Mouse (Mus musculus): ENCODE results near the gene Itgb6.

Gene Itgb6

DNA sequence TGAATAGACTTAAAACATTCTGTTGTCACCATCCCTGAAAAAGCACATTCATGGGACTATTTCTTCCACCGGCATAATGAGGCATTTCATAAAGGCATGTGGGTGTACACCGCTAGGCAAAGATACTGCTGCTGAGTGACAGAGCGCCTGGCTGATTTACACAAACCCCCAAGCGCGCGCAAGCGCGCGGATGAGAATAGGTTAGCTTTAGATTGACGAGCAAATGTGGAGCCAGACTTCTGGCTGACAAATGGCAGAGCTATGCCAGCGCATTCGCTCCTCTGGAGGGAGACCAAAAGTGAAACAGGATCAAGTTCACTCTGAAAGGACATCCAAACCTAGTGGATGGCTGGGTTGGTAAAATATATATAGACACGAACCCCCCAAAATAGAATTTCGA, at the start of gene Itgb6:
Itgb6 (minus strand) TSS at position 130 of the 400 bp plus-strand sequence.
- DNase-seq (ENCODE audit: low spot score): peak; percentile 45

DNA sequence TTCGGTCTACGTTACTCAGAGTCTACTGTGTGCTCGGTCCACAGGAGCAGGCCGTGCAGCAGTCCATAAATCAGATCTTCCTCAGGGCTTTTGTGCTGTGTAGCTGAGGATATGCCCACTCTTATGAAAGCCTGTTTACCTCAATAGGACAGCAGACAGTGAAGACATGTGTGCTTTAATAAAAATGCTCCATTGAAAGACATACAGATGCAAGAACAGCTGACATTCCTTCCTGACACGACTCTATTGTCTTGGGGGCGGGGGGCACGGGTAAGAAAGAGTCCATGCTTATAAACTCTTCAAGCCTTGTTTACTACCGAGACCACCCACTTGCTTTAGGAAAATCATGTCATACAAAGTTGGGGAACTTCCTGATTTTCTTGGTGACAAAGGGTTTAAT, 44.0 kb upstream of the Itgb6 start:
- no peak for DNase-seq (ENCODE audit: low spot score)

GRCm38 (mm10) chr2:60756218-60756617, 33.8 kb upstream of the Itgb6 start:
- no peak for DNase-seq (ENCODE audit: low spot score)

DNA sequence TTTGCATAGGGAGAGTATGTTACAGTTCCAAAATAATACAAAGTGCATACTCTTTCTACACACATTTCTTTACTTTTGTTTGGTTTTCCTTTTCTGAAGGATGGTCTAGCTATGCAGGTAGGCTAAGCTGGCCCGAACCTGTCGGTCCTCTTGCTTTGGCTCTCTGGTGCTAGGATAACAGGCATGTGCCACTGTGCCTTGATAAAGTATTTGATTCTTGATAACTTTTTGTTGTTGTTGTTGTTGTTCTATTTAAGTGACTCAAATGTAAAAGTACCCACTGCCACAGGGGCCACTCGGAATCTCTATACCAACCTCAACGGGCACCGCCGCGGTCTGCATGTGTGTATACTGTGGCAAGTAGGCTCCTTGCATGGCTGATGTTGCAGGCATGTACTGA, 32.7 kb upstream of the Itgb6 start:
- DNase-seq (ENCODE audit: low spot score): no peak

GRCm38 (mm10) chr2:60751274-60751673, 28.8 kb upstream of the Itgb6 start:
- DNase-seq (ENCODE audit: low spot score): no peak

- no peak for DNase-seq (ENCODE audit: low spot score)
Measured at GRCm38 (mm10) chr2:60750591-60750990, 28.1 kb upstream of the Itgb6 start.

DNA sequence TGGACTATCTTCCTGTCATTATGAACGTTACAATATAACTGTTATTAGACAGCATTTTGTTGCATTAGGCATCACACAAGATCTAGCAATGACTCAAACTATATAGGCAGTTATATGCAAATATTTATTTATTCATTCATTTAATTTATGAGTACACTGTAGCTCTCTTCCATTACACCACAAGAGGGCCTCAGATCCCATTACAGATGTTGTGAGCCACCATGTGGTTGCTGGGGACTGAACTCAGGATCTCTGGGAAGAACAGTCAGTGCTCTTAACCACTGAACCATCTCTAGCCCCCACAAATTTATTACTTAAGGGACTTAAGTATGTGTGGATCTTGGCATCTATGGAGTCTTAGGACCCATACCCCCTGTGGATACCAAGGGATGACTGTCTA, 26.1 kb upstream of the Itgb6 start:
- no peak for DNase-seq (ENCODE audit: low spot score)

- no peak for DNase-seq (ENCODE audit: low spot score)
Measured at GRCm38 (mm10) chr2:60747590-60747989, 25.1 kb upstream of the Itgb6 start.

GRCm38 (mm10) chr2:60744674-60745073, 22.2 kb upstream of the Itgb6 start:
- no peak for DNase-seq (ENCODE audit: low spot score)

GRCm38 (mm10) chr2:60739389-60740137, 17.1 kb upstream of the Itgb6 start:
- no peak for DNase-seq (ENCODE audit: low spot score)

DNA sequence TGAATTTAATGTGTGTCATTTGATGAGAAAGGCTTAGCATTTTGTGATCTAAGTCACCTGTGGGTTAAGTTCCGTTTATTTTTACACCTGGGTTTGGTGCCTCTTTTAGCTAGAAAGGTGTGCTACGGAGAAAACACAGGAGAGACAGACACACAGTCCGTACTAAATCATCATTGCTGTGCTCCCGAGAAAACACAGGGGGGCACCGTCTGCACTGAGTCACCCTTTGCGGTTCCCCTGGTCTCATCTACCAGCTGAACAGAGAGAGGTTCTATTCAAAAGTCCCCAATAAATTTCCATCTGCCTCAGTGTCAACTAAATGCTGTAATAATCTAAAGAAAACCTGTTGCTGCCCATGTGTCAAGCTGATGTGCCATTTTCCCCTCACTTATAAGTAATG, 8.5 kb upstream of the Itgb6 start:
- DNase-seq (ENCODE audit: low spot score): no peak

GRCm38 (mm10) chr2:60730024-60730423, 7.6 kb upstream of the Itgb6 start:
- DNase-seq (ENCODE audit: low spot score): no peak

DNA sequence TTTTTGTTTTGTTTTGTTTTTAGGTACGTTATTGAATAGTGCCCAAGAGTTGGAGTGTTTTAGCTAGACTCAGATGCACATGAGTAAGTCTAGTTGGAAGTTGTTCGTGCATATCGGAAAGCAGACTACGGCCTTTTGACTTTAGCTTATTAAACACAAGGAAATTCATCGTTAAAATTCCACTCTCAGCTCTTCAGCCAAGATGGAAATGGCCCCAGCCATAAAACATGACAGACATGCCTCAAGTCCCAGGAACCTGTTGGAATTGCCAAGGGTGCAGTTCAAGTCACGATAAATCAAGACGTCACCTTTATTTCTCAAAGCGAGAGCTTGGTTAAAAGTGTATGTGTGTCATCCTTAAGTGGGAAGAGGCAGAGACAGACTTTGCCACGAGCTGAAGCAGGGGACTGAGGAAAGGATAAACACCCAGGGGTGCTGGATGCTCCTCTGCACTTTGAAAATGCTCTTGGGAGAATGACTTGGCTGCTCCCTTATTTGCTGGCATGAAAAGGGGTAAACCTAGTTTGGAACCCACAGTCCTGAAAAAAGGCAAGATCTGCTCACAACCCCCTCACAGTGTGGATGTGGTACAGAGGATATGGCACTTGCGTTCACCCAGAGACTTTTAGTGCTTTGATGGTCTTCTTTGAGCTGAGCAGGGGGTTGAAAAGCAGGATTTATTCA, 6.6 kb upstream of the Itgb6 start:
- no peak for DNase-seq (ENCODE audit: low spot score)

- DNase-seq (ENCODE audit: low spot score): no peak
Measured at GRCm38 (mm10) chr2:60724660-60725059, 2.2 kb upstream of the Itgb6 start.

DNA sequence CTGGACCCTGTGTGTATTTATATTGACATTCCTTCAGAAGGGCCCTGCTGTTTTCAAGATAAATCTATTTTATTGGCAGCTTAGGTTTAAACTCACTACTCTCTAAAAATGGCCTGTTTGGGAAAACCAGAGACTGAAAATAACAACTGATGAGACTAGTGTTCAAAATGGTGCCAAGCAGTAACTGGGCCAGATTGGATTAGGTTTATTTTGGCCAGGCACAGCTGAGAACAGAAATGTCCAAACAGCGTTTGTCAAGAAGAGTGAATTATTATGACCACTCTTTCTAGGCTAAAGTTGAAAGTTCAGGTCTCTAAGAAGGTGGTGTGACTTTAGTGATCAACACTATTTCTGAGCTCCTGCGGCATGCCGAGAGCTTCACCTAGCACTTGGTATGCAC, 524 bp upstream of the Itgb6 start:
- DNase-seq (ENCODE audit: low spot score): no peak

GRCm38 (mm10) chr2:60720906-60721305, 1.5 kb downstream of the Itgb6 start:
- DNase-seq (ENCODE audit: low spot score): no peak

- DNase-seq (ENCODE audit: low spot score): no peak
Measured at GRCm38 (mm10) chr2:60720205-60720604, 2.2 kb downstream of the Itgb6 start.

DNA sequence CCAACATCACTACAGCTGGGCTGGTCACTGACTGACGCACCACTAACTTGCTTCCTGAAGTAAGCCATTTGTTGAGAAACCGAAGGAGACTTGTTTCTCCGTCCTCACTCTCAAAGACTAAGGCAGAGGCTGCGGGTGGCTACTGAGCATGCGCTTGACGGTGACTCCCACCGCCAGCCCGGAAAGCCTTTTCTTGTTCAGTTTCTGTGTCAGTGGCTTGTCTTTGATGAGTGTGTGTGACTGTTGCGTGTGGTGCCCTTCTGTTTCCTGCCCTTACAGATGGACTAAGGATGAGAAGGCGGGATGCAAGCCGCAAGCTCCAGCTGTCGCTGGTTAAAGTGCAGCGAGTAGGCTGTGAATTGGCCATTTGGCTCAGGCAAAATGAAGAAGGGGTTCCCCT, 5.1 kb downstream of the Itgb6 start:
- no peak for DNase-seq (ENCODE audit: low spot score)

DNA sequence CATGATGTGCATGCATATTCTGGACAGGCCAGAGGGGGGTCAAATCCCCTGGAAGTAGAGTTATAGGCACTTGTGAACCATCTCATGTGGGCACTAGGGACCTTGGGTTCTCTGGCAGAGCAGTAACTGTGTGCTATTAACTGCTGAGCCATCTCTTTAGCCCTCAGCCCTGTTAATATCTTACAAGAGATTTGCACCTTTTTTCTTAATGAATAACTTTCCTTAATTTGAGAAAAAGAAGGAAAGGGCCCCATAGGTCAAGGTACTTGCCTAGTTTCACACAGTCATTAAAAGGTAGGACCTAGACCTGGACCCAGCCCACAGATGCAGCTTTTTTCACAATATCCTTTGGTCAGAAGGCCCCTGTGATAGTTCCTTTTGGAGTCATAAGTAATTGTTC, 5.9 kb downstream of the Itgb6 start:
- DNase-seq (ENCODE audit: low spot score): no peak

GRCm38 (mm10) chr2:60715771-60716170, 6.7 kb downstream of the Itgb6 start:
- DNase-seq (ENCODE audit: low spot score): no peak

- DNase-seq (ENCODE audit: low spot score): no peak
Measured at GRCm38 (mm10) chr2:60714971-60715502, 7.4 kb downstream of the Itgb6 start.

GRCm38 (mm10) chr2:60714475-60714874, 8.0 kb downstream of the Itgb6 start:
- DNase-seq (ENCODE audit: low spot score): no peak

- no peak for DNase-seq (ENCODE audit: low spot score)
Measured at GRCm38 (mm10) chr2:60713857-60714256, 8.6 kb downstream of the Itgb6 start.

- no peak for DNase-seq (ENCODE audit: low spot score)
Measured at GRCm38 (mm10) chr2:60712891-60713290, 9.6 kb downstream of the Itgb6 start.

Data from left cerebral cortex, adult 11 months (tissue).